41 mouse cellular contexts compared by ENCODE assay signal in genomic region chr6:41256424-41256823, GRCm38 (mm10). TPM values are rescaled to one million over a fixed set of nuclear protein-coding genes. Genes with fewer than 3 reads are reported as not detected.
"Had no signal": no experiment of that assay in that cellular context is flagged by ENCODE, and none has a peak within 500 bp of the region (broad histone marks: within the 10 kb centered on the region; RNA-seq: fewer than 3 reads in every experiment).

No protein-coding gene starts in this region.

- H3K27ac ChIP-seq: gastrocnemius, adult 2 months; heart, embryonic 10.5 days; hindbrain, embryonic 10.5 days; hindbrain, embryonic 12.5 days; hindbrain, embryonic 14.5 days; intestine, embryonic 15.5 days; kidney, embryonic 15.5 days; kidney, postnatal 0 days; limb, embryonic 13.5 days; limb, embryonic 15.5 days; liver, embryonic 12.5 days; liver, embryonic 14.5 days had no signal

- ATAC-seq: hindbrain, embryonic 16.5 days; inflammation-experienced regulatory T-cells, adult 6 months; intestine, embryonic 15.5 days; intestine, postnatal 0 days; liver, embryonic 12.5 days had no signal

- H3K27me3 ChIP-seq: heart, embryonic 12.5 days; hindbrain, embryonic 12.5 days; intestine, embryonic 15.5 days; kidney, embryonic 15.5 days; limb, embryonic 13.5 days; limb, embryonic 15.5 days; liver, embryonic 12.5 days had no signal

- H3K4me3 ChIP-seq: gastrocnemius, adult 2 months; heart, embryonic 10.5 days; heart, embryonic 12.5 days; hindbrain, embryonic 10.5 days; hindbrain, embryonic 12.5 days; intestine, embryonic 15.5 days; kidney, embryonic 15.5 days; limb, embryonic 13.5 days; limb, embryonic 15.5 days; liver, embryonic 12.5 days had no signal

- H3K4me2 ChIP-seq: heart, embryonic 12.5 days; hindbrain, embryonic 12.5 days; hindbrain, embryonic 14.5 days; intestine, embryonic 15.5 days; kidney, embryonic 15.5 days; limb, embryonic 13.5 days; limb, embryonic 15.5 days; liver, embryonic 12.5 days had no signal

- H3K36me3 ChIP-seq: heart, embryonic 10.5 days; heart, embryonic 12.5 days; hindbrain, embryonic 10.5 days; hindbrain, embryonic 12.5 days; intestine, embryonic 15.5 days; kidney, embryonic 15.5 days; limb, embryonic 13.5 days; limb, embryonic 15.5 days; liver, embryonic 12.5 days had no signal

- H3K9me3 ChIP-seq: heart, embryonic 10.5 days; heart, embryonic 12.5 days; hindbrain, embryonic 10.5 days; hindbrain, embryonic 12.5 days; intestine, embryonic 15.5 days; kidney, embryonic 15.5 days; limb, embryonic 13.5 days; limb, embryonic 15.5 days; liver, embryonic 12.5 days had no signal

- DNase-seq: gastrocnemius, adult 2 months; gastrocnemius, postnatal 10 days; gastrocnemius, postnatal 25 days; heart, adult 18-20 months; heart, postnatal 10 days; heart, postnatal 4 days; kidney, adult 18-20 months; kidney, adult 9 months; kidney, postnatal 14 days; kidney, postnatal 36 days; layer of hippocampus, adult 9-11 months; layer of hippocampus, postnatal 36 days; left cerebral cortex, postnatal 4 days had no signal

- H3K4me1 ChIP-seq: heart, embryonic 10.5 days; heart, embryonic 12.5 days; hindbrain, embryonic 10.5 days; hindbrain, embryonic 12.5 days; intestine, embryonic 15.5 days; kidney, embryonic 15.5 days; limb, embryonic 13.5 days; limb, embryonic 15.5 days; liver, embryonic 12.5 days had no signal

- H3K9ac ChIP-seq: heart, embryonic 12.5 days; hindbrain, embryonic 12.5 days; hindbrain, embryonic 14.5 days; intestine, embryonic 15.5 days; kidney, embryonic 15.5 days; limb, embryonic 13.5 days; limb, embryonic 15.5 days; liver, embryonic 12.5 days; liver, embryonic 14.5 days had no signal

RNA-seq across cellular contexts. Expression of gene Try4, which starts 45.6 kb away (rescaled TPM):
- total RNA-seq: gastrocnemius, adult 2 months; gastrocnemius, postnatal 10 days; gastrocnemius, postnatal 25 days; gastrocnemius, postnatal 4 days; granulocyte monocyte progenitor cell, adult 5-6 weeks; heart, adult 18-20 months; heart, adult 8-10 months; heart, postnatal 10 days; heart, postnatal 25 days; heart, postnatal 4 days; layer of hippocampus, adult 18-20 months; layer of hippocampus, adult 8-10 months; layer of hippocampus, postnatal 14 days; layer of hippocampus, postnatal 36 days; left cerebral cortex, adult 8-10 months; left cerebral cortex, postnatal 10 days; left cerebral cortex, postnatal 25 days; left cerebral cortex, postnatal 4 days had no signal
- polyA plus RNA-seq: heart, embryonic 10.5 days; heart, embryonic 12.5 days; heart, embryonic 14.5 days; heart, embryonic 16.5 days; hindbrain, embryonic 10.5 days; hindbrain, embryonic 12.5 days; hindbrain, embryonic 14.5 days; hindbrain, embryonic 16.5 days; inflammation-experienced regulatory T-cells, adult 6 months; kidney, embryonic 15.5 days; kidney, postnatal 0 days; limb, embryonic 11.5 days; limb, embryonic 13.5 days; limb, embryonic 15.5 days; liver, embryonic 12.5 days; liver, embryonic 14.5 days had no signal
